Mouse (Mus musculus): Measurements from ENCODE around the gene Wsb1. TPM values are rescaled to one million over a fixed set of nuclear protein-coding genes. Genes with fewer than 3 reads are reported as not detected.

The Wsb1 gene
- total and polyA plus RNA-seq, 3 experiments = 48.8 to 90.9 (median 57.0) TPM

DNA sequence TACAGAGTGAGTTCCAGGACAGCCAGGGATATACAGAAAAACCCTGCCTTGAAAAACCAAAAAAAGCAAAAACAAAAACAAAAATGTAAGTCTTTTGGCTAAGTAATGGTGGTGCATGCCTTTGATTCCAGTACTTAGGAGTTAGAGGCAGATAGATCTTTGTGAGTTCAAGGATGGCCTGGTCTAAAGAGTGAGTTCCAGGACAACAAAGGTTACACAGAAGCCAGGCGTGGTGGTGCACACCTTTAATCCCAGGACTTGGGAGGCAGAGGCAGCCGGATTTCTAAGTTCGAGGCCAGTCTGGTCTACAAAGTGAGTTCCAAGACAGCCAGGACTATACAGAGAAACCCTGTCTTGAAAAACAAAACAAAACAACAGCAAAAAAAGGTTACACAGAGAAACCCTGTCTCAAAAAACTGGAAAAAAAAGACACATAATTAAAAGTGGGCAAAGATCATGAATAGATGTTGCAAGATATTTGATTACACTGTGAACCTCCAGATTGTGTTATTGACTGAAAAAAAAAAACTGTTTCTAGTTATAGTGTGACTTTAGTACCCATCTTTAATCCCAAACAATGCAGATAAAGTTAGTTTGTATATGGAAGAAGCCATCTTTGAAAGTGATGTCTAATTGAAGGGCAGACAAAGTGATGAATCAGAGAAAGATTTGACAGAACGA is 29.0 kb upstream of the Wsb1 start:
- Histone ChIP-seq H3K79me2 (ENCODE audit: control insufficient read depth, insufficient read depth, low read length, poor library complexity) (no peaks in the 10 kb centered on the region), H3K27ac (ENCODE audit: control insufficient read depth, low read depth, low read length) (no peak overlapping the region), H3K27me3 (ENCODE audit: control insufficient read depth in 1 of 2, insufficient read depth in 2 of 2, low read length in 2 of 2) (no peaks in the 10 kb centered on the region), H3K4me3 (ENCODE audit: control insufficient read depth in 1 of 2, insufficient read depth in 1 of 2, low read depth in 2 of 2, low read length in 2 of 2) (no peak overlapping the region), H3K9me3 (replicated peaks; ENCODE audit: insufficient read depth, low read length) (no peaks in the 10 kb centered on the region), H3K36me3 (ENCODE audit: control insufficient read depth in 1 of 2, insufficient read depth in 2 of 2, low read length in 2 of 2) (peaks cover 0 to 30% of the 10 kb centered on the region in 2 experiments; a peak in 2 of 4 replicates), H3K9ac (ENCODE audit: control insufficient read depth, low read depth, low read length, poor library complexity, severe bottlenecking) (no peak overlapping the region), H3K4me1 (ENCODE audit: control insufficient read depth in 1 of 2, insufficient read depth in 2 of 2, low read length in 2 of 2) (peaks cover 15 to 47% of the 10 kb centered on the region in 2 experiments)
- TF ChIP-seq HCFC1 (IDR thresholded peaks at IDR 0.05; ENCODE audit: low read depth, low read length) = no peak
- no peak for TF ChIP-seq MEF2A (IDR thresholded peaks at IDR 0.05; ENCODE audit: extremely low read depth, insufficient replicate concordance, low read depth, low read length, poor library complexity, severe bottlenecking)
- TF ChIP-seq MXI1 (IDR thresholded peaks at IDR 0.05; ENCODE audit: low read depth, low read length) = no peak
- DNase-seq (ENCODE audit: low read depth, low spot score) = no peak

- no peak for TF ChIP-seq RCOR1 (IDR thresholded peaks at IDR 0.05; ENCODE audit: low read depth, low read length)
- TF ChIP-seq NELFE (IDR thresholded peaks at IDR 0.05; ENCODE audit: low read depth, low read length) = no peak
- TF ChIP-seq HCFC1 (IDR thresholded peaks at IDR 0.05; ENCODE audit: low read depth, low read length) = no peak
- TF ChIP-seq MAFK (IDR thresholded peaks at IDR 0.05; ENCODE audit: borderline replicate concordance, low read depth, low read length) = no peak
- TF ChIP-seq E2F4 (IDR thresholded peaks at IDR 0.05; ENCODE audit: borderline replicate concordance, low read depth, low read length) = no peak
- no peak for TF ChIP-seq RAD21 (IDR thresholded peaks at IDR 0.05; ENCODE audit: low read depth, low read length)
- TF ChIP-seq ZC3H11A (IDR thresholded peaks at IDR 0.05; ENCODE audit: low read depth, low read length) = no peak
- no peak for TF ChIP-seq ETS1 (IDR thresholded peaks at IDR 0.05; ENCODE audit: low read depth, low read length)
- TF ChIP-seq MAZ (IDR thresholded peaks at IDR 0.05; ENCODE audit: low read depth, low read length) = no peak
- no peak for TF ChIP-seq POLR2A (IDR thresholded peaks at IDR 0.05; ENCODE audit: control insufficient read depth in 1 of 2, insufficient read depth in 1 of 2, low read depth in 1 of 2, low read length in 2 of 2, poor library complexity in 1 of 2)
- H3K36me3 ChIP-seq (ENCODE audit: control insufficient read depth in 1 of 2, insufficient read depth in 2 of 2, low read length in 2 of 2) = peaks cover 0 to 23% of the 10 kb centered on the region in 2 experiments; a peak in 2 of 4 replicates
- H3K27me3 ChIP-seq (ENCODE audit: control insufficient read depth in 1 of 2, insufficient read depth in 2 of 2, low read length in 2 of 2) = no peaks in the 10 kb centered on the region
- no peak for DNase-seq (ENCODE audit: low read depth, low spot score)
- H3K4me1 ChIP-seq (ENCODE audit: control insufficient read depth in 1 of 2, insufficient read depth in 2 of 2, low read length in 2 of 2) = peaks cover 6 to 34% of the 10 kb centered on the region in 2 experiments
- no peaks in the 10 kb centered on the region for H3K9me3 ChIP-seq (replicated peaks; ENCODE audit: insufficient read depth, low read length)
- H3K4me3 ChIP-seq (ENCODE audit: control insufficient read depth in 1 of 2, insufficient read depth in 1 of 2, low read depth in 2 of 2, low read length in 2 of 2) = no peak overlapping the region
- H3K27ac ChIP-seq (ENCODE audit: control insufficient read depth, low read depth, low read length) = no peak overlapping the region
- H3K9ac ChIP-seq (ENCODE audit: control insufficient read depth, low read depth, low read length, poor library complexity, severe bottlenecking) = no peak overlapping the region
- H3K79me2 ChIP-seq (ENCODE audit: control insufficient read depth, insufficient read depth, low read length, poor library complexity) = no peaks in the 10 kb centered on the region
Measured at GRCm38 (mm10) chr11:79281396-79281795, 26.9 kb upstream of the Wsb1 start.

DNA sequence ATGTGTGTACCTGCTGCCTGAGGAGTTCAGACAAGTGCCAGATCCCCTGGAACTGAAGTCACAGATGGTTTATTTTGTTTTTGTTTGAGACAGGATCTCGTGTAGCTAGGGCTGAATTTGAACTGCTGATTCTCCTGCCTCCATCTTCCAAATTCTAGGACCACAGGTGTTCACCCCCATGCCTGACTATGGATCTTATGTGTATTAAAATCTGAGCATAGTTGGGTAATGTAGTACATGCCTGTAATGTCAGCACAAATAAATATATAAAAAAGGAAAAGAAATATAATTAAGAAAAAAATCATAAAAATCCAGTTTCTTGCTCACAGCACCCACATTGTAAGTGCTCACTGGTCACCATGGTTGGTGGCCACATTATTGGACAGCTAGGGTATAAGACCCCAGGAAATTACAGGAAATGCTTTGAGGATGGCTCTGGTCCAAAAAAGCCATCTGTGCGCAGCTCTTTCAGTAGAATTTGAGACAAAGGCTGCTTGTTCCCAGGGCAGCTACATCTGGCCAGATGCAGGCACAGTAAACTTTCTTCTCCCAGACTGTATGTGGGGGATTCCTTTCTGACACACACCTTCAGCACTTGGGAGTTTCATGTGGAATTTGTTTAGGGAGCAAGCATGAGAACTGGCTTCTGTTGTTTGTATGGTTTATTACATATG is 25.4 kb upstream of the Wsb1 start:
- Histone ChIP-seq H3K4me1 (ENCODE audit: control insufficient read depth in 1 of 2, insufficient read depth in 2 of 2, low read length in 2 of 2) (peaks cover 0 to 25% of the 10 kb centered on the region in 2 experiments; a peak in 2 of 4 replicates), H3K27me3 (ENCODE audit: control insufficient read depth in 1 of 2, insufficient read depth in 2 of 2, low read length in 2 of 2) (no peaks in the 10 kb centered on the region), H3K9me3 (replicated peaks; ENCODE audit: insufficient read depth, low read length) (no peaks in the 10 kb centered on the region), H3K27ac (ENCODE audit: control insufficient read depth, low read depth, low read length) (no peak overlapping the region), H3K36me3 (ENCODE audit: control insufficient read depth in 1 of 2, insufficient read depth in 2 of 2, low read length in 2 of 2) (peaks cover 0 to 18% of the 10 kb centered on the region in 2 experiments; a peak in 2 of 4 replicates), H3K79me2 (ENCODE audit: control insufficient read depth, insufficient read depth, low read length, poor library complexity) (no peaks in the 10 kb centered on the region), H3K4me3 (ENCODE audit: control insufficient read depth in 1 of 2, insufficient read depth in 1 of 2, low read depth in 2 of 2, low read length in 2 of 2) (no peak overlapping the region), H3K9ac (ENCODE audit: control insufficient read depth, low read depth, low read length, poor library complexity, severe bottlenecking) (no peak overlapping the region)
- DNase-seq (ENCODE audit: low read depth, low spot score) = no peak
- no peak for TF ChIP-seq SIN3A (IDR thresholded peaks at IDR 0.05; ENCODE audit: low read length)
- TF ChIP-seq ZNF384 (IDR thresholded peaks at IDR 0.05; ENCODE audit: low read depth, low read length) = no peak
- TF ChIP-seq USF1 (IDR thresholded peaks at IDR 0.05; ENCODE audit: low read depth, low read length) = no peak
- TF ChIP-seq TAL1 (IDR thresholded peaks at IDR 0.05; ENCODE audit: low read length) = no peak
- no peak for TF ChIP-seq CHD2 (IDR thresholded peaks at IDR 0.05; ENCODE audit: low read length)
- no peak for TF ChIP-seq MEF2A (IDR thresholded peaks at IDR 0.05; ENCODE audit: extremely low read depth, insufficient replicate concordance, low read depth, low read length, poor library complexity, severe bottlenecking)
- TF ChIP-seq TBP (IDR thresholded peaks at IDR 0.05; ENCODE audit: low read depth, low read length) = no peak
- TF ChIP-seq NRF1 (IDR thresholded peaks at IDR 0.05; ENCODE audit: insufficient read depth, low read depth, low read length, poor library complexity, severe bottlenecking) = no peak
- no peak for TF ChIP-seq ZKSCAN1 (IDR thresholded peaks at IDR 0.05; ENCODE audit: low read depth, low read length)
- no peak for TF ChIP-seq USF2 (IDR thresholded peaks at IDR 0.05; ENCODE audit: borderline replicate concordance in 1 of 2, insufficient read depth in 1 of 2, low read depth in 1 of 2, low read length in 2 of 2)

Measured in MEL (cell line).